Mouse (Mus musculus): ENCODE measurements around the gene Inppl1. TPM values are rescaled to one million over a fixed set of nuclear protein-coding genes. Genes with fewer than 3 reads are reported as not detected.

The Inppl1 gene
- total RNA-seq, 2 experiments from 2014 or later, result 12.4 to 52.7 TPM

- no peak for ATAC-seq (ENCODE audit: poor library complexity, severe bottlenecking)
Measured at GRCm38 (mm10) chr7:101772687-101773086, 65.3 kb downstream of the Inppl1 start.

Other genes with a start within 250 kb of the Inppl1 start
- 3.2 and 8.3 TPM in 2 replicates for gene Clpb, start 174.6 kb downstream of the Inppl1 start, total RNA-seq (2015)
- 12.2 and 18.4 TPM in 2 replicates for gene Clpb, start 174.6 kb downstream of the Inppl1 start, total RNA-seq (2017)
- not detected in 2 replicates for gene Phox2a, start 19.9 kb downstream of the Inppl1 start, total RNA-seq (2015)
- gene Phox2a, start 19.9 kb downstream of the Inppl1 start, total RNA-seq (2017), result not detected in 2 replicates
- gene Folr2, start 19.0 kb upstream of the Inppl1 start, total RNA-seq (2015), result 0.96 TPM in 1 of 2 replicates, not detected in the other
- gene Folr2, start 19.0 kb upstream of the Inppl1 start, total RNA-seq (2017), result not detected in 2 replicates
- gene Anapc15, start 25.5 kb upstream of the Inppl1 start, total RNA-seq (2015), result 57.1 and 70.8 TPM in 2 replicates
- gene Anapc15, start 25.5 kb upstream of the Inppl1 start, total RNA-seq (2017), result 69.3 and 94.9 TPM in 2 replicates
- 0.62 TPM in 1 of 2 replicates, not detected in the other for gene Folr1, start 32.6 kb upstream of the Inppl1 start, total RNA-seq (2015)
- gene Folr1, start 32.6 kb upstream of the Inppl1 start, total RNA-seq (2017), result 0.62 TPM in 1 of 2 replicates, not detected in the other
- 137 and 160 TPM in 2 replicates for gene Lamtor1, start 67.7 kb upstream of the Inppl1 start, total RNA-seq (2015)
- gene Lamtor1, start 67.7 kb upstream of the Inppl1 start, total RNA-seq (2017), result 127 and 128 TPM in 2 replicates
- 0.11 TPM in 1 of 2 replicates, not detected in the other for gene Tomt, start 68.1 kb upstream of the Inppl1 start, total RNA-seq (2015)
- 0.07 TPM in 1 of 2 replicates, not detected in the other for gene Tomt, start 68.1 kb upstream of the Inppl1 start, total RNA-seq (2017)
- 0.82 and 1.1 TPM in 2 replicates for gene Lrrc51, start 95.7 kb upstream of the Inppl1 start, total RNA-seq (2015)
- gene Lrrc51, start 95.7 kb upstream of the Inppl1 start, total RNA-seq (2017), result 0.70 TPM in 1 of 2 replicates, not detected in the other
- gene Numa1, start 95.9 kb upstream of the Inppl1 start, total RNA-seq (2015), result 71.4 and 82.2 TPM in 2 replicates
- gene Numa1, start 95.9 kb upstream of the Inppl1 start, total RNA-seq (2017), result 122 and 139 TPM in 2 replicates
- gene Il18bp, start 180.5 kb upstream of the Inppl1 start, total RNA-seq (2015), result 8.8 and 11.1 TPM in 2 replicates
- 4.9 and 5.4 TPM in 2 replicates for gene Il18bp, start 180.5 kb upstream of the Inppl1 start, total RNA-seq (2017)
- 13.3 and 14.9 TPM in 2 replicates for gene Rnf121, start 227.2 kb upstream of the Inppl1 start, total RNA-seq (2015)
- 10.5 and 11.0 TPM in 2 replicates for gene Rnf121, start 227.2 kb upstream of the Inppl1 start, total RNA-seq (2017)
- 7.1 and 9.5 TPM in 2 replicates for gene Xndc1, start 227.3 kb upstream of the Inppl1 start, total RNA-seq (2015)
- gene Xndc1, start 227.3 kb upstream of the Inppl1 start, total RNA-seq (2017), result 13.0 and 15.4 TPM in 2 replicates
- gene Xntrpc, start 227.5 kb upstream of the Inppl1 start, total RNA-seq (2015), result 0.39 and 0.40 TPM in 2 replicates
- gene Xntrpc, start 227.5 kb upstream of the Inppl1 start, total RNA-seq (2017), result not detected in 2 replicates
- 0.41 TPM in 1 of 2 replicates, not detected in the other for gene Trpc2, start 244.9 kb upstream of the Inppl1 start, total RNA-seq (2015)
- gene Trpc2, start 244.9 kb upstream of the Inppl1 start, total RNA-seq (2017), result 0.20 and 0.37 TPM in 2 replicates